Mouse (Mus musculus) heart, adult 8-10 months (tissue): Measurements from ENCODE around the gene Tmem35b. TPM values are rescaled to one million over a fixed set of nuclear protein-coding genes. Genes with fewer than 3 reads are reported as not detected.
"Not testable (repeated sequence)": the region's sequence is repeated elsewhere in the genome, so short reads cannot be mapped to it uniquely, and the experiment has no call there.

ENCODE experiments used
- DNase-seq: peaks from one replicate; pipeline ENCODE4 v3.0.0; 2022; ENCODE audit warnings: low spot score
- total RNA-seq, 4 experiments: library from RNA; stranded (reverse); gene quantifications; 2 replicates each; pipeline ENCODE4 v1.2.4; 2022

Gene Tmem35b
- 1 to 10 TPM; 1.0 to 3.1 (median 2.4) TPM for total RNA-seq

GRCm38 (mm10) chr4:127123391-127123790 lies at the start of gene Tmem35b:
TSS of gene Tmem35b (plus strand) at chr4:127123691.
- DNase-seq = no peak

- DNase-seq = no peak
Observed at GRCm38 (mm10) chr4:127074915-127075314, 48.6 kb upstream of the Tmem35b start.

GRCm38 (mm10) chr4:127076875-127077548 lies 46.5 kb upstream of the Tmem35b start, which contains the start of gene Zmym6:
TSS of gene Zmym6 (plus strand) at chr4:127077383.
- peak; percentile 96 for DNase-seq

GRCm38 (mm10) chr4:127080806-127081205 lies 42.7 kb upstream of the Tmem35b start:
- DNase-seq = no peak

GRCm38 (mm10) chr4:127083131-127083530 lies 40.4 kb upstream of the Tmem35b start:
- DNase-seq = no peak

GRCm38 (mm10) chr4:127085761-127086160 lies 37.7 kb upstream of the Tmem35b start:
- no peak for DNase-seq

GRCm38 (mm10) chr4:127091188-127091587 lies 32.3 kb upstream of the Tmem35b start:
- no peak for DNase-seq

GRCm38 (mm10) chr4:127095090-127095489 lies 28.4 kb upstream of the Tmem35b start:
- DNase-seq = no peak

- not testable (repeated sequence) for DNase-seq
Observed at GRCm38 (mm10) chr4:127099552-127099951, 23.9 kb upstream of the Tmem35b start.

GRCm38 (mm10) chr4:127107566-127107965 lies 15.9 kb upstream of the Tmem35b start:
- no peak for DNase-seq

GRCm38 (mm10) chr4:127110570-127110969 lies 12.9 kb upstream of the Tmem35b start:
- DNase-seq = no peak

- DNase-seq = no peak
Observed at GRCm38 (mm10) chr4:127124331-127124730, 840 bp downstream of the Tmem35b start.

GRCm38 (mm10) chr4:127125834-127126463 lies 2.5 kb downstream of the Tmem35b start:
- DNase-seq = peak; percentile 83

- no peak for DNase-seq
Observed at GRCm38 (mm10) chr4:127134687-127135086, 11.2 kb downstream of the Tmem35b start.

- DNase-seq = no peak
Observed at GRCm38 (mm10) chr4:127137591-127137990, 14.1 kb downstream of the Tmem35b start.

GRCm38 (mm10) chr4:127138486-127138885 lies 15.0 kb downstream of the Tmem35b start:
- DNase-seq = no peak

GRCm38 (mm10) chr4:127150031-127150430 lies 26.5 kb downstream of the Tmem35b start:
- DNase-seq = no peak

GRCm38 (mm10) chr4:127153345-127153744 lies 29.9 kb downstream of the Tmem35b start:
- no peak for DNase-seq

GRCm38 (mm10) chr4:127155757-127156156 lies 32.3 kb downstream of the Tmem35b start:
- DNase-seq = no peak

- DNase-seq = no peak
Observed at GRCm38 (mm10) chr4:127157746-127158145, 34.3 kb downstream of the Tmem35b start.

- DNase-seq = no peak
Observed at GRCm38 (mm10) chr4:127163926-127164325, 40.4 kb downstream of the Tmem35b start.

GRCm38 (mm10) chr4:127167096-127167495 lies 43.6 kb downstream of the Tmem35b start:
- DNase-seq = no peak

GRCm38 (mm10) chr4:127167731-127168130 lies 44.2 kb downstream of the Tmem35b start:
- no peak for DNase-seq
